Mouse (Mus musculus) thymus, adult 2 months (tissue): Measurements from ENCODE around the gene Igsf3.

Experiments used
- CTCF ChIP-seq: fragments of 200-500 bp; IDR thresholded peaks from 2 replicates; pipeline ENCODE4 v1.5.1; 2012; ENCODE audit warnings: mild to moderate bottlenecking, control low read depth, low read length, moderate library complexity, borderline replicate concordance; ENCODE audit not compliant: control insufficient read depth, poor library complexity, insufficient read depth; ENCODE audit errors: extremely low read depth
- POLR2A ChIP-seq: fragments of 200-500 bp; IDR thresholded peaks from 2 replicates; pipeline ENCODE4 v1.6.1; 2012; ENCODE audit warnings: mild to moderate bottlenecking, low read length, control low read depth, moderate library complexity; ENCODE audit not compliant: control insufficient read depth, poor library complexity, insufficient read depth; ENCODE audit errors: extremely low read depth

GRCm38 (mm10) chr3:101349542-101350307 lies 27.2 kb upstream of the Igsf3 start:
- TF ChIP-seq CTCF (no peak), POLR2A (no peak)
